Mouse (Mus musculus): Measurements from ENCODE around the gene Nol3.

DNA sequence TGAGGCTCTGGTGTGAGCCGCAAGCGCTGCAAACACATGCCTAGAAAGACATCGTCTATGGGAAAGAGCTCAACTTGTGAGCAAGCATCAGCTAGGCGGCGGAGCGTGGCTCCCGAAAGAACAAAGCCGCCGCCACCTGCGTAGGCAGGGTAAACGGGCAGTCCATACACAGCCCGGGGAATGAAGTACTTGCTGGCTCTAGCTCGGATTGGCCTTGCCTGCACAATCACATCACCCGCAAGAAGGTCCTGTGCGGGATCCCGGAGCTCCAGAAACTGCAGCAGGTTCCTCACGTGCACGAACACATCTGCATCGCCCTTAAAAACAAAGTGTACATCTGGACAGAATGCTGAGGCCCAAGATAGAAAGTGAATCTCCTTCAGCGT, 22.2 kb upstream of the Nol3 start:
- TF ChIP-seq CTCF (IDR thresholded peaks at IDR 0.05; ENCODE audit: low read depth, low read length) = no peak
- TF ChIP-seq POLR2A (IDR thresholded peaks at IDR 0.05; ENCODE audit: insufficient read depth, low read length) = no peak
- TF ChIP-seq EP300 (IDR thresholded peaks at IDR 0.05; ENCODE audit: insufficient read depth, low read depth, low read length) = no peak

Measured in ES-Bruce4 (cell line).